Mouse (Mus musculus) thymus, adult 2 months (tissue): ENCODE results near the gene Ndufa11.

Experiments
- CTCF ChIP-seq: fragments of 200-500 bp; IDR thresholded peaks from 2 replicates; pipeline ENCODE4 v1.5.1; 2012; ENCODE audit warnings: mild to moderate bottlenecking, control low read depth, low read length, moderate library complexity, borderline replicate concordance; ENCODE audit not compliant: control insufficient read depth, poor library complexity, insufficient read depth; ENCODE audit errors: extremely low read depth
- POLR2A ChIP-seq: fragments of 200-500 bp; IDR thresholded peaks from 2 replicates; pipeline ENCODE4 v1.6.1; 2012; ENCODE audit warnings: mild to moderate bottlenecking, low read length, control low read depth, moderate library complexity; ENCODE audit not compliant: control insufficient read depth, poor library complexity, insufficient read depth; ENCODE audit errors: extremely low read depth

DNA sequence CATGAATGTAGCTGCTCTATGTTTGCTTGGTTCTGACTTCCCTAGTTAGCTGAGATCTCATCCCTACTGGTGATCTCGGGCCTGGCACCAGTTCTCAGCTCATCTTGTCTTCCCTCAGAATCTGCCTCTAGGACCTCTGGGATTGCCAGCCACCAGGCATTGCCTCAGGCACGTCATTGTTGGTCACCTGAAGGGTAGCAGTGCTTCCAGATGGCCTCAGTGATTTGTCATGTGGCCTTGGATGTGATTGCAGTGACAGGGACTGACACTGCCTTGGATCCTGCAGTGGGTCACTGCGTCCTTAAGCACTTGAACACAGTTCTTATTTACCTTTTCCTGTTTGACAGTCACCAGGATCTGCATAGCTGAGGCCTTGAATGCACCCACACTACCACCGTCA is 35.8 kb upstream of the Ndufa11 start:
- TF ChIP-seq CTCF (no peak), POLR2A (no peak)
